Mouse (Mus musculus): ENCODE results near the gene Ccr1.
A peak's percentile ranks its signal among the peaks of the same experiment; 100 is the strongest.

The Ccr1 gene

GRCm38 (mm10) chr9:123927281-123927960, 41.1 kb downstream of the Ccr1 start:
- DNase-seq (ENCODE audit: low read depth, low spot score), result no peak

GRCm38 (mm10) chr9:123926041-123926440, 42.5 kb downstream of the Ccr1 start:
- peak; percentile 83 for DNase-seq (ENCODE audit: low read depth, low spot score)

GRCm38 (mm10) chr9:123925101-123925946, 43.2 kb downstream of the Ccr1 start:
- DNase-seq (ENCODE audit: low read depth, low spot score), result peak; percentile 70

- peak; percentile 94 for DNase-seq (ENCODE audit: low read depth, low spot score)
Observed at GRCm38 (mm10) chr9:123924589-123925066, 43.9 kb downstream of the Ccr1 start.

GRCm38 (mm10) chr9:123924035-123924434, 44.5 kb downstream of the Ccr1 start:
- DNase-seq (ENCODE audit: low read depth, low spot score), result peak; percentile 93

GRCm38 (mm10) chr9:123923146-123923991, 45.1 kb downstream of the Ccr1 start:
- DNase-seq (ENCODE audit: low read depth, low spot score), result peak; percentile 85
